Mouse (Mus musculus): ENCODE measurements at regions not wholly inside any gene's neighbourhood (a gene's known extent, or its start where the extent isn't known, plus 50 kb on each side); places are given as distances from the start of the nearest gene placed in this dataset.

DNA sequence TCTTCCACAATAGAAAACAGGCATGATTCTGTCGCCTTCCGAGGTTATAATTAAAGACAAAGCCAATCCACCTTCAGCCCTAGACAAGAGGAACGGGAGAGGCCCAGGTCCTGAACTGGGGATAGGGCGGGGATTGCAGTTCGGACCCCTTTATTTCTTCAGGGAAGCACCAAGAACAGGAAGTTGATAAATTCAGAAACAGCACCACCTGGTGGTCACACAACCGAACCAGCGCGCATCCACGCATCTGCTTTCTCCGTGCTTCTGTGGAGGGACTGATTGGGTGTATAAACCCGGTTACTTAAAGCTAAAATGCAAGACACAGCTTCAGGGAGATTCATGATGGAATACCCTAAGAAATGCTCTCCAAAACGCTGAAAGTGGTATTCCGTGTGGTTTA, 233.2 kb downstream of the Rps15a start (continued):
- no peak for TF ChIP-seq PAX5 (IDR thresholded peaks at IDR 0.05; ENCODE audit: low read length)
- TF ChIP-seq MAZ (IDR thresholded peaks at IDR 0.05; ENCODE audit: low read depth, low read length): no peak

- no peaks in the 10 kb centered on the region for H3K79me2 ChIP-seq (replicated peaks; ENCODE audit: control insufficient read depth, extremely low read depth, insufficient read depth, poor library complexity, severe bottlenecking)
- H3K27me3 ChIP-seq (replicated peaks): peaks cover 43% of the 10 kb centered on the region
- H3K9ac ChIP-seq (ENCODE audit: insufficient read depth, low read depth): no peak overlapping the region
- peaks cover 3% of the 10 kb centered on the region for H3K9me3 ChIP-seq (replicated peaks; ENCODE audit: low read length)
- in situ Hi-C loops (cut with MboI; ENCODE audit: low pct_ligation_motif_present, low pct_unique_long_range_greater_than_20kb, low sequenced_read_pairs) (no loop called here), dilution Hi-C loops (cut with MboI; ENCODE audit: extremely low pct_ligation_motif_present, extremely low pct_unique_long_range_greater_than_20kb, low sequenced_read_pairs) (no loop called here)
- no peaks in the 10 kb centered on the region for H3K36me3 ChIP-seq (replicated peaks in 1 of 2; ENCODE audit: control insufficient read depth in 1 of 2, insufficient read depth in 1 of 2, low read length in 1 of 2)
- no peak overlapping the region for H3K27ac ChIP-seq (ENCODE audit: insufficient read depth, low read depth)
- DNase-seq (ENCODE audit: extremely low read depth): no peak
- H3K4me3 ChIP-seq (replicated peaks in 1 of 3; ENCODE audit: low read depth in 2 of 3, low read length in 2 of 3, poor library complexity in 1 of 3): no peak overlapping the region
- H3K4me2 ChIP-seq (ENCODE audit: insufficient read depth, low read depth, poor library complexity, severe bottlenecking): no peak overlapping the region
- H3K4me1 ChIP-seq (ENCODE audit: control insufficient read depth in 1 of 2, insufficient read depth in 2 of 2): peaks cover 2 to 8% of the 10 kb centered on the region in 2 experiments; a peak in 3 of 4 replicates
- TF ChIP-seq MAZ (IDR thresholded peaks at IDR 0.05; ENCODE audit: low read depth, low read length) (no peak), IRF4 (IDR thresholded peaks at IDR 0.05; ENCODE audit: low read depth, low read length) (no peak), EP300 (IDR thresholded peaks at IDR 0.05; ENCODE audit: low read length) (no peak), RAD21 (IDR thresholded peaks at IDR 0.05; ENCODE audit: low read depth, low read length) (no peak), CHD1 (IDR thresholded peaks at IDR 0.05; ENCODE audit: low read depth, low read length) (no peak), HCFC1 (IDR thresholded peaks at IDR 0.05; ENCODE audit: low read depth, low read length) (no peak), PAX5 (IDR thresholded peaks at IDR 0.05; ENCODE audit: low read length) (no peak), ZMIZ1 (IDR thresholded peaks at IDR 0.05; ENCODE audit: low read depth, low read length) (no peak), KAT2A (IDR thresholded peaks at IDR 0.05; ENCODE audit: insufficient replicate concordance, low read length) (no peak), SMC3 (IDR thresholded peaks at IDR 0.05; ENCODE audit: low read depth, low read length) (no peak), MYC (IDR thresholded peaks at IDR 0.05; ENCODE audit: low read depth, low read length) (no peak), ZC3H11A (IDR thresholded peaks at IDR 0.05; ENCODE audit: low read depth, low read length) (no peak), BHLHE40 (IDR thresholded peaks at IDR 0.05; ENCODE audit: low read depth, low read length) (no peak), UBTF (IDR thresholded peaks at IDR 0.05; ENCODE audit: low read depth, low read length) (no peak), MAFK (IDR thresholded peaks at IDR 0.05; ENCODE audit: insufficient replicate concordance, low read length) (no peak), ETS1 (conservative IDR thresholded peaks at IDR 0.05; ENCODE audit: low read depth, low read length) (no peak), ZKSCAN1 (IDR thresholded peaks at IDR 0.05; ENCODE audit: borderline replicate concordance, low read depth, low read length) (no peak), JUND (conservative IDR thresholded peaks at IDR 0.05; ENCODE audit: low read depth, low read length) (no peak), USF1 (IDR thresholded peaks at IDR 0.05; ENCODE audit: low read depth, low read length) (no peak), NELFE (IDR thresholded peaks at IDR 0.05; ENCODE audit: low read depth, low read length) (no peak)
These were observed 237.1 kb downstream of the Rps15a start for GRCm38 (mm10) chr7:117878903-117879302.

All from CH12.LX (cell line).